Mouse (Mus musculus) forebrain, embryonic 11.5 days (tissue): ENCODE data around the gene Zbtb1. TPM values are rescaled to one million over a fixed set of nuclear protein-coding genes. Genes with fewer than 3 reads are reported as not detected.

Experiments
- ATAC-seq: fragments of 200-750 bp; cut with Nextera tagmentation; replicated peaks from 2 replicates; pipeline ENCODE4 v1.8.0; 2017; ENCODE audit warnings: moderate TSS enrichment; ENCODE audit not compliant: low FRiP score
- DNase-seq: peaks from one replicate; pipeline ENCODE4 v3.0.0-alpha.2; 2017; ENCODE audit warnings: low spot score
- H3K27ac ChIP-seq: fragments of 300-500 bp; sonication (generic); 2 replicates; pipeline ENCODE4 v1.5.1; 2014; ENCODE audit warnings: low read depth, low read length
- H3K27me3 ChIP-seq: fragments of 300-500 bp; sonication (generic); 2 replicates; pipeline ENCODE4 v1.6.1; 2014; ENCODE audit warnings: mild to moderate bottlenecking, low read length, mixed read lengths; ENCODE audit not compliant: control insufficient read depth, insufficient read depth
- H3K36me3 ChIP-seq: fragments of 300-500 bp; sonication (generic); 2 replicates; pipeline ENCODE4 v1.6.1; 2014; ENCODE audit warnings: mild to moderate bottlenecking, low read length, moderate library complexity, mixed read lengths; ENCODE audit not compliant: control insufficient read depth, insufficient read depth
- H3K4me1 ChIP-seq: fragments of 300-500 bp; sonication (generic); replicated peaks from 2 replicates; pipeline ENCODE4 v1.6.1; 2014; ENCODE audit warnings: low read length, mixed read lengths; ENCODE audit not compliant: control insufficient read depth, insufficient read depth
- H3K4me2 ChIP-seq: fragments of 300-500 bp; sonication (generic); 2 replicates; pipeline ENCODE4 v1.6.1; 2014; ENCODE audit warnings: low read depth, mild to moderate bottlenecking, low read length, moderate library complexity, mixed read lengths; ENCODE audit not compliant: severe bottlenecking
- H3K4me3 ChIP-seq: fragments of 300-500 bp; sonication (generic); 2 replicates; pipeline ENCODE4 v1.5.1; 2014; ENCODE audit warnings: low read depth, low read length
- H3K9ac ChIP-seq: fragments of 300-500 bp; sonication (generic); 2 replicates; pipeline ENCODE4 v1.6.1; 2014; ENCODE audit warnings: low read length
- H3K9me3 ChIP-seq: fragments of 300-500 bp; sonication (generic); 2 replicates; pipeline ENCODE4 v1.6.1; 2016; ENCODE audit warnings: low read length, mixed read lengths; ENCODE audit not compliant: control insufficient read depth
- WGBS: fragments of 180-500 bp; shearing (Covaris S2); extraction: QIAGEN DNeasy Blood & Tissue Kit; methylation state at CpG from one replicate; pipeline ENCODE4 v1.1.7; 2014; 5-methylcytosine and 5-hydroxymethylcytosine counted together
- polyA plus RNA-seq: library from polyadenylated mRNA; unstranded; fragments of >200 nt; fragmentation: Nextera tagmentation; extraction: Ambion mirVana; gene quantifications from 2 replicates; pipeline ENCODE4 v1.2.1, GENCODE M21; 2014

The Zbtb1 gene
- polyA plus RNA-seq: 8.2 and 8.8 TPM in 2 replicates

GRCm38 (mm10) chr12:76369978-76370830, at the start of gene Zbtb1:
Zbtb1 (plus strand) TSS chr12:76370266.
- no peaks in the 10 kb centered on the region for H3K9me3 ChIP-seq
- H3K4me1 ChIP-seq: peaks cover 12% of the 10 kb centered on the region; the same call in 1 of the 2 replicates
- peak within 1 kb of the TSS; percentile 99 for H3K9ac ChIP-seq
- H3K4me2 ChIP-seq: peak within 1 kb of the TSS; percentile 85
- H3K27ac ChIP-seq: peak within 1 kb of the TSS; percentile 98
- ATAC-seq (peak; percentile 72), DNase-seq (peak; percentile 93)
- H3K36me3 ChIP-seq: no peaks in the 10 kb centered on the region
- peak within 1 kb of the TSS; percentile 91 for H3K4me3 ChIP-seq
- H3K27me3 ChIP-seq: no peaks in the 10 kb centered on the region
- WGBS: under 1% methylated on average over 90 of the region's 99 CpGs

- H3K27ac ChIP-seq: no peak within 1 kb of the TSS
- ATAC-seq (peak; percentile 99), DNase-seq (peak; percentile 95)
- H3K27me3 ChIP-seq: no peaks in the 10 kb centered on the region
- no peaks in the 10 kb centered on the region for H3K9me3 ChIP-seq
- H3K4me1 ChIP-seq: no peaks in the 10 kb centered on the region; the same call in 1 of the 2 replicates
- H3K4me3 ChIP-seq: peak within 1 kb of the TSS; percentile 56
- no peaks in the 10 kb centered on the region for H3K36me3 ChIP-seq
- H3K9ac ChIP-seq: peak within 1 kb of the TSS; percentile 76
- H3K4me2 ChIP-seq: peak within 1 kb of the TSS; percentile 90
- WGBS: 1% methylated on average over 50 of the region's 53 CpGs
Measured at GRCm38 (mm10) chr12:76324679-76325431, 45.2 kb upstream of the Zbtb1 start, which contains the start of gene Akap5. Akap5 (plus strand) TSS chr12:76324891.

DNA sequence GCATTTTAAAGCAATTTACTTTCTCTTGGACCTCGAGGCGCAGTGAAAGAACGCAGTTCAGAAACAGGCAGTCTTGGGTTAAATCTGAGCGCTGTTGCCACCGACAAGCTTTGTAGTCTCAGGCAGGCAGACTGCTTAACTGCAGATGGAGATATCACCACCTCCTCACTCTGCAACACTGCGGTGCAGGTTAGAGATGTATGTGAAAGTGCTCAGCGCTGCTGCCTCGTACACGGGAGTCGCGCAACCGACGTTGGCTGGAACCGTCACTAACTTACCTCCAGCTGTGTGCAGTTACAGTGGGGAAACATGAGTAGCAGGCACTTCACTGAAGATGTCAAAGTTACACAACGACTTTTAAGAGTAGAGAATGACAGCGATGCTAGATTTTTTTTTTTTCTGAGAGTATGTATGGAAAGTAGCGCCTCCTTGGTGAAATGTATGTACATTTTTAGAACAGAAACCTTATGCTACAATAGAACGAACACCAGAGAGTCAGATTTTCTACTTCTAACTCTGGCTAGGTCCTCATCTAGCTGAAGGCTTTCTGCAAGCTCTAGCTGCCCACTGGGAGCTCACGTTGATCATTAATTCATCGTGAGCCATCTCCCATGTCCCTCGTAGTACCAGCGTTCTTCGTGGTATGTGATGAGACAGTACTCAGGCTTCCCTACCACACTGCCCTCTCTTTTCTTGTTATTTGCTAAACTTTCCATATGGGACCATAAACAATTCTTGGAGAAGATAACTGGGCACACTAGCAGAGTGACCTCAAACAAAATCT, 43.4 kb upstream of the Zbtb1 start:
- WGBS: 93% methylated on average over 23 of the region's 23 CpGs
- H3K27me3 ChIP-seq: no peaks in the 10 kb centered on the region
- H3K4me1 ChIP-seq: no peaks in the 10 kb centered on the region; the same call in 1 of the 2 replicates
- H3K4me3 ChIP-seq: no peak overlapping the region
- no peak overlapping the region for H3K27ac ChIP-seq
- H3K9me3 ChIP-seq: no peaks in the 10 kb centered on the region
- no peak overlapping the region for H3K4me2 ChIP-seq
- no peak for ATAC-seq
- no peaks in the 10 kb centered on the region for H3K36me3 ChIP-seq
- no peak overlapping the region for H3K9ac ChIP-seq
- no peak for DNase-seq

DNA sequence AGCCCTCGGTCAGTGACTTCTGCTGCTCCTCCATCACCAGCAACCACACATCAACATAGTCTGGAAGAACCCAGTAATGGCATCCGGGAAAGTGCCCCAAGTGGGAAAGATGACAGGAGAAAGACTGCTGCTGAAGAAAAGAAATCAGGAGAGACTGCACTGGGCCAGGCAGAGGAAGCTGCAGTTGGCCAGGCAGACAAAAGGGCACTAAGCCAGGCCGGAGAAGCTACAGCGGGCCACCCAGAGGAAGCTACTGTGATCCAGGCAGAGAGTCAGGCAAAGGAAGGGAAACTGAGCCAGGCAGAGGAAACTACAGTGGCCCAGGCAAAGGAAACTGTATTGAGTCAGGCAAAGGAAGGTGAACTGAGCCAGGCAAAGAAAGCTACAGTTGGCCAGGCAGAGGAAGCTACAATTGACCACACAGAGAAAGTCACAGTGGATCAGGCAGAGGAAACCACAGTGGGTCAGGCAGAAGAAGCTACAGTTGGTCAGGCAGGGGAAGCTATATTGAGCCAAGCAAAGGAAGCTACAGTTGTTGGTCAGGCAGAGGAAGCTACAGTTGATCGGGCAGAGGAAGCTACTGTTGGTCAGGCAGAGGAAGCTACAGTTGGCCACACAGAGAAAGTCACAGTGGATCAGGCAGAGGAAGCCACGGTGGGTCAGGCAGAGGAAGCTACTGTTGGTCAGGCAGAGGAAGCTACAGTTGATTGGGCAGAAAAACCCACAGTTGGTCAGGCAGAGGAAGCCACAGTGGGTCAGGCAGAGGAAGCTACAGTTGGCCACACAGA, 41.3 kb upstream of the Zbtb1 start:
- no peaks in the 10 kb centered on the region for H3K9me3 ChIP-seq
- no peak overlapping the region for H3K4me3 ChIP-seq
- H3K27me3 ChIP-seq: no peaks in the 10 kb centered on the region
- ATAC-seq (no peak), DNase-seq (no peak)
- H3K9ac ChIP-seq: no peak overlapping the region
- 94% methylated on average over 6 of the region's 6 CpGs for WGBS
- no peaks in the 10 kb centered on the region; the same call in 1 of the 2 replicates for H3K4me1 ChIP-seq
- H3K27ac ChIP-seq: no peak overlapping the region
- no peaks in the 10 kb centered on the region for H3K36me3 ChIP-seq
- H3K4me2 ChIP-seq: no peak overlapping the region

GRCm38 (mm10) chr12:76333688-76334087, 36.4 kb upstream of the Zbtb1 start:
- H3K4me3 ChIP-seq: no peak overlapping the region
- no peak overlapping the region for H3K27ac ChIP-seq
- ATAC-seq (no peak), DNase-seq (no peak)
- no peak overlapping the region for H3K9ac ChIP-seq
- 86% methylated on average over 5 of the region's 5 CpGs for WGBS
- no peak overlapping the region for H3K4me2 ChIP-seq
- H3K4me1 ChIP-seq: no peaks in the 10 kb centered on the region
- H3K36me3 ChIP-seq: no peaks in the 10 kb centered on the region
- no peaks in the 10 kb centered on the region for H3K27me3 ChIP-seq
- H3K9me3 ChIP-seq: no peaks in the 10 kb centered on the region

DNA sequence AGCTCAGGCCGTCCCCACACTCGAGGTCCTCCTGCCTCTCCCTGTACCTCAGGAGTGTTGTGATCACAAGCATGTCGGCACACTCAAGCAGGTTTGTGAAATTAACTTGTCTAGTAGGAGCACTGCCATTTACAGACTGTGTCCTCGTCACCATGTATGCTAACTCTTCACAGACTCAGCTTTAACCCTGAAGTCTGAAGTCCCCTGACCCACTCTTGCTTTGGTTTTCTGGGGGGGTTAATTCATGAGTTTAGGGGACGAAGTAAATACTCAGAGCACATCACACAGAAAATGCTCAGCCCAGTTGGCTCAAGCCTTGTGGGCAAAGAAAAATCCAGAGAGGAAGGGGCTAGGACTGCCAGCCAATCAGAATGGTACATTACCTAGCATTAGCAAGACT, 34.4 kb upstream of the Zbtb1 start:
- DNase-seq: no peak
- Histone ChIP-seq H3K9ac (no peak overlapping the region), H3K36me3 (no peaks in the 10 kb centered on the region), H3K27ac (no peak overlapping the region), H3K4me1 (no peaks in the 10 kb centered on the region), H3K9me3 (no peaks in the 10 kb centered on the region), H3K4me2 (no peak overlapping the region), H3K27me3 (no peaks in the 10 kb centered on the region), H3K4me3 (no peak overlapping the region)
- 84% methylated on average over 5 of the region's 5 CpGs for WGBS
- ATAC-seq: no peak

GRCm38 (mm10) chr12:76336111-76336965, 33.7 kb upstream of the Zbtb1 start:
- Histone ChIP-seq H3K4me3 (no peak overlapping the region), H3K4me1 (no peaks in the 10 kb centered on the region), H3K9ac (no peak overlapping the region), H3K27ac (no peak overlapping the region), H3K27me3 (no peaks in the 10 kb centered on the region), H3K36me3 (no peaks in the 10 kb centered on the region), H3K9me3 (no peaks in the 10 kb centered on the region), H3K4me2 (no peak overlapping the region)
- WGBS: 83% methylated on average over 17 of the region's 17 CpGs
- DNase-seq: no peak
- no peak for ATAC-seq
